Mouse (Mus musculus) spleen, postnatal 10 days (tissue): ENCODE measurements around the gene Flywch1.

Experiments
- DNase-seq, 2 experiments: peaks; one replicate each; pipeline ENCODE4 v3.0.0; 2021 to 2022; ENCODE audit warnings: low spot score in 2 of 2

Gene Flywch1

GRCm38 (mm10) chr17:23771284-23772218 is at the start of gene Flywch1:
Gene Flywch1, minus strand, starts transcription at chr17:23771602.
- peak; percentile 95 to 96 for DNase-seq

- no peak for DNase-seq
Observed at GRCm38 (mm10) chr17:23820731-23821130, 49.3 kb upstream of the Flywch1 start.

GRCm38 (mm10) chr17:23819235-23819634 is 47.8 kb upstream of the Flywch1 start:
- DNase-seq, result no peak

GRCm38 (mm10) chr17:23818579-23818978 is 47.2 kb upstream of the Flywch1 start:
- DNase-seq, result no peak

GRCm38 (mm10) chr17:23815641-23816040 is 44.2 kb upstream of the Flywch1 start:
- no peak for DNase-seq

- no peak for DNase-seq
Observed at GRCm38 (mm10) chr17:23807918-23808317, 36.5 kb upstream of the Flywch1 start.

- DNase-seq, result peak in 1 of 2 experiments; percentile 30
Observed at GRCm38 (mm10) chr17:23806867-23807266, 35.5 kb upstream of the Flywch1 start.

- no peak for DNase-seq
Observed at GRCm38 (mm10) chr17:23804426-23805085, 33.2 kb upstream of the Flywch1 start.

- DNase-seq, result peak in 1 of 2 experiments; percentile 91
Observed at GRCm38 (mm10) chr17:23803366-23804041, 32.1 kb upstream of the Flywch1 start.

GRCm38 (mm10) chr17:23802746-23803365 is 31.5 kb upstream of the Flywch1 start:
- peak; percentile 91 to 97 for DNase-seq

- DNase-seq, result no peak
Observed at GRCm38 (mm10) chr17:23801627-23802026, 30.2 kb upstream of the Flywch1 start.

- no peak for DNase-seq
Observed at GRCm38 (mm10) chr17:23797316-23797715, 25.9 kb upstream of the Flywch1 start.

- no peak for DNase-seq
Observed at GRCm38 (mm10) chr17:23795323-23795722, 23.9 kb upstream of the Flywch1 start.

- DNase-seq, result no peak
Observed at GRCm38 (mm10) chr17:23791079-23791357, 19.6 kb upstream of the Flywch1 start.

GRCm38 (mm10) chr17:23790269-23791078 is 19.1 kb upstream of the Flywch1 start, which contains the start of gene Srrm2:
Gene Srrm2, plus strand, starts transcription at chr17:23790532.
- peak; percentile 61 to 65 for DNase-seq

- peak in 1 of 2 experiments; percentile 28 for DNase-seq
Observed at GRCm38 (mm10) chr17:23789749-23790268, 18.4 kb upstream of the Flywch1 start.

GRCm38 (mm10) chr17:23788973-23789372 is 17.6 kb upstream of the Flywch1 start:
- no peak for DNase-seq

- DNase-seq, result no peak
Observed at GRCm38 (mm10) chr17:23786510-23786931, 15.1 kb upstream of the Flywch1 start.

GRCm38 (mm10) chr17:23785561-23786471 is 14.4 kb upstream of the Flywch1 start, which contains the start of gene Flywch2:
Gene Flywch2, minus strand, starts transcription at chr17:23786081.
- peak; percentile 54 to 82 for DNase-seq
